Mouse (Mus musculus) liver, embryonic 13.5 days (tissue): ENCODE measurements around the gene Mtmr12. TPM values are rescaled to one million over a fixed set of nuclear protein-coding genes. Genes with fewer than 3 reads are reported as not detected.
A peak's percentile ranks its signal among the peaks of the same experiment; 100 is the strongest.

Source experiments
- ATAC-seq: fragments of 200-750 bp; cut with Nextera tagmentation; 2 replicates; pipeline ENCODE4 v1.8.0; 2017; ENCODE audit warnings: low read depth, mild to moderate bottlenecking, moderate number of reproducible peaks, moderate library complexity
- DNase-seq: peaks from one replicate; pipeline ENCODE4 v3.0.0; 2022
- H3K27ac ChIP-seq: fragments of 300-500 bp; sonication (generic); 2 replicates; pipeline ENCODE4 v1.5.1; 2015; ENCODE audit warnings: moderate library complexity, mild to moderate bottlenecking, inconsistent platforms
- H3K27me3 ChIP-seq: fragments of 300-500 bp; sonication (generic); 2 replicates; pipeline ENCODE4 v1.6.1; 2015; ENCODE audit warnings: mild to moderate bottlenecking, inconsistent platforms
- H3K36me3 ChIP-seq: fragments of 300-500 bp; sonication (generic); 2 replicates; pipeline ENCODE4 v1.6.1; 2015; ENCODE audit warnings: mild to moderate bottlenecking, inconsistent platforms
- H3K4me1 ChIP-seq: fragments of 300-500 bp; sonication (generic); replicated peaks from 2 replicates; pipeline ENCODE4 v1.6.1; 2015; ENCODE audit warnings: inconsistent platforms
- H3K4me2 ChIP-seq: fragments of 300-500 bp; sonication (generic); 2 replicates; pipeline ENCODE4 v1.6.1; 2015; ENCODE audit warnings: inconsistent platforms, mild to moderate bottlenecking, moderate library complexity
- H3K4me3 ChIP-seq: fragments of 300-500 bp; sonication (generic); replicated peaks from 2 replicates; pipeline ENCODE4 v1.5.1; 2015; ENCODE audit warnings: mild to moderate bottlenecking, inconsistent platforms
- H3K9ac ChIP-seq: fragments of 300-500 bp; sonication (generic); 2 replicates; pipeline ENCODE4 v1.6.1; 2015; ENCODE audit warnings: mild to moderate bottlenecking, inconsistent platforms
- H3K9me3 ChIP-seq: fragments of 300-500 bp; sonication (generic); replicated peaks from 2 replicates; pipeline ENCODE4 v1.6.1; 2016; ENCODE audit warnings: inconsistent platforms
- WGBS: fragments of 180-500 bp; shearing (Covaris S2); methylation state at CpG from one replicate; pipeline ENCODE4 v1.1.7; 2015; ENCODE audit not compliant: insufficient replicate concordance; 5-methylcytosine and 5-hydroxymethylcytosine counted together
- polyA plus RNA-seq: library from polyadenylated mRNA; unstranded; fragments of >200 nt; fragmentation: Nextera tagmentation; extraction: Ambion mirVana; gene quantifications from 2 replicates; pipeline ENCODE4 v1.2.1, GENCODE M21; 2015

The Mtmr12 gene
- polyA plus RNA-seq, 1 experiment from 2014 or later = 6.3 TPM

GRCm38 (mm10) chr15:12314584-12314983 lies 109.8 kb downstream of the Mtmr12 start:
- H3K9me3 ChIP-seq = no peaks in the 10 kb centered on the region
- H3K4me2 ChIP-seq = no peak overlapping the region
- ATAC-seq = no peak
- no peak overlapping the region for H3K27ac ChIP-seq
- no peak overlapping the region for H3K9ac ChIP-seq
- DNase-seq = no peak
- no peaks in the 10 kb centered on the region for H3K36me3 ChIP-seq
- no peaks in the 10 kb centered on the region for H3K27me3 ChIP-seq
- no peak overlapping the region for H3K4me3 ChIP-seq
- H3K4me1 ChIP-seq = peaks cover 42% of the 10 kb centered on the region
- 72% methylated on average over 5 of the region's 5 CpGs for WGBS

- Histone ChIP-seq H3K4me1 (peaks cover 43% of the 10 kb centered on the region), H3K4me2 (no peak overlapping the region), H3K27me3 (peaks cover 5% of the 10 kb centered on the region; the same call in 1 of the 2 replicates), H3K9me3 (no peaks in the 10 kb centered on the region), H3K36me3 (no peaks in the 10 kb centered on the region), H3K4me3 (no peak overlapping the region), H3K9ac (no peak overlapping the region), H3K27ac (no peak overlapping the region)
- ATAC-seq = no peak
- WGBS = 62% methylated on average over 2 of the region's 2 CpGs
- no peak for DNase-seq
Measured at GRCm38 (mm10) chr15:12315996-12316395, 111.2 kb downstream of the Mtmr12 start.

- no peak overlapping the region for H3K9ac ChIP-seq
- no peak for DNase-seq
- no peak for ATAC-seq
- no peaks in the 10 kb centered on the region for H3K9me3 ChIP-seq
- H3K4me1 ChIP-seq = peaks cover 34% of the 10 kb centered on the region
- peaks cover 5% of the 10 kb centered on the region; the same call in 1 of the 2 replicates for H3K27me3 ChIP-seq
- no peak overlapping the region for H3K4me2 ChIP-seq
- 33% methylated on average over 5 of the region's 5 CpGs for WGBS
- no peak overlapping the region for H3K27ac ChIP-seq
- H3K36me3 ChIP-seq = no peaks in the 10 kb centered on the region
- H3K4me3 ChIP-seq = no peak overlapping the region
Measured at GRCm38 (mm10) chr15:12317290-12317689, 112.5 kb downstream of the Mtmr12 start.

GRCm38 (mm10) chr15:12318451-12318850 lies 113.6 kb downstream of the Mtmr12 start:
- H3K27ac ChIP-seq = no peak overlapping the region
- 0 out of 2 replicates have a peak overlapping the region, but pooled peaks have one; percentile 2 for H3K9ac ChIP-seq
- H3K4me2 ChIP-seq = no peak overlapping the region
- DNase-seq (no peak), ATAC-seq (no peak)
- WGBS = 74% methylated on average over 8 of the region's 8 CpGs
- no peaks in the 10 kb centered on the region for H3K9me3 ChIP-seq
- no peak overlapping the region for H3K4me3 ChIP-seq
- peaks cover 5% of the 10 kb centered on the region; the same call in 1 of the 2 replicates for H3K27me3 ChIP-seq
- H3K36me3 ChIP-seq = no peaks in the 10 kb centered on the region
- peaks cover 36% of the 10 kb centered on the region for H3K4me1 ChIP-seq

GRCm38 (mm10) chr15:12319889-12320288 lies 115.1 kb downstream of the Mtmr12 start:
- H3K9me3 ChIP-seq = no peaks in the 10 kb centered on the region
- WGBS = 42% methylated on average over 5 of the region's 5 CpGs
- H3K4me1 ChIP-seq = peaks cover 46% of the 10 kb centered on the region
- H3K36me3 ChIP-seq = no peaks in the 10 kb centered on the region
- H3K4me3 ChIP-seq = 0 out of 2 replicates have a peak overlapping the region, but pooled peaks have one; percentile 99
- peaks cover 5% of the 10 kb centered on the region; the same call in 1 of the 2 replicates for H3K27me3 ChIP-seq
- no peak overlapping the region for H3K27ac ChIP-seq
- ATAC-seq = no peak
- H3K9ac ChIP-seq = peak overlapping the region; percentile 99; the same call in 1 of the 2 replicates
- no peak for DNase-seq
- H3K4me2 ChIP-seq = peak overlapping the region; percentile 85

- DNase-seq (no peak), ATAC-seq (peak; percentile 22)
- H3K9ac ChIP-seq = peak overlapping the region; percentile 99
- peaks cover 45% of the 10 kb centered on the region for H3K4me1 ChIP-seq
- H3K4me2 ChIP-seq = peak overlapping the region; percentile 85
- peak overlapping the region; percentile 99 for H3K4me3 ChIP-seq
- H3K36me3 ChIP-seq = peaks cover 2% of the 10 kb centered on the region
- peaks cover 5% of the 10 kb centered on the region; the same call in 1 of the 2 replicates for H3K27me3 ChIP-seq
- WGBS = 3% methylated on average over 22 of the region's 22 CpGs
- peak overlapping the region; percentile 94 for H3K27ac ChIP-seq
- no peaks in the 10 kb centered on the region for H3K9me3 ChIP-seq
Measured at GRCm38 (mm10) chr15:12320441-12321090, 115.7 kb downstream of the Mtmr12 start.

GRCm38 (mm10) chr15:12321091-12321787 lies 116.4 kb downstream of the Mtmr12 start, which contains the start of gene Golph3:
Golph3 (plus strand) TSS chr15:12321450.
- Histone ChIP-seq H3K27me3 (peaks cover 5% of the 10 kb centered on the region; the same call in 1 of the 2 replicates), H3K4me1 (peaks cover 51% of the 10 kb centered on the region), H3K27ac (peak within 1 kb of the TSS; percentile 94), H3K36me3 (peaks cover 9% of the 10 kb centered on the region), H3K4me3 (peak within 1 kb of the TSS; percentile 99), H3K9ac (peak within 1 kb of the TSS; percentile 99), H3K9me3 (no peaks in the 10 kb centered on the region), H3K4me2 (peak within 1 kb of the TSS; percentile 85)
- DNase-seq = peak; percentile 89
- peak; percentile 88 for ATAC-seq
- under 1% methylated on average over 74 of the region's 74 CpGs for WGBS

GRCm38 (mm10) chr15:12321788-12322621 lies 117.2 kb downstream of the Mtmr12 start, which contains the start of gene 1810049J17Rik:
1810049J17Rik (minus strand) TSS chr15:12321899.
- H3K4me3 ChIP-seq = peak within 1 kb of the TSS; percentile 99
- peaks cover 10% of the 10 kb centered on the region for H3K36me3 ChIP-seq
- under 1% methylated on average over 70 of the region's 70 CpGs for WGBS
- peaks cover 5% of the 10 kb centered on the region; the same call in 1 of the 2 replicates for H3K27me3 ChIP-seq
- H3K9me3 ChIP-seq = no peaks in the 10 kb centered on the region
- peak within 1 kb of the TSS; percentile 99 for H3K9ac ChIP-seq
- peak within 1 kb of the TSS; percentile 85 for H3K4me2 ChIP-seq
- peak within 1 kb of the TSS; percentile 94 for H3K27ac ChIP-seq
- peak; percentile 51 for ATAC-seq
- DNase-seq = peak; percentile 52
- H3K4me1 ChIP-seq = peaks cover 49% of the 10 kb centered on the region

GRCm38 (mm10) chr15:12322676-12323402 lies 118.0 kb downstream of the Mtmr12 start:
- no peak for DNase-seq
- peak overlapping the region; percentile 94 for H3K27ac ChIP-seq
- no peak for ATAC-seq

More at GRCm38 (mm10) chr15:12322676-12323402, 118.0 kb downstream of the Mtmr12 start:
- peaks cover 5% of the 10 kb centered on the region; the same call in 1 of the 2 replicates for H3K27me3 ChIP-seq
- H3K9ac ChIP-seq = peak overlapping the region; percentile 99
- peak overlapping the region; percentile 99 for H3K4me3 ChIP-seq
- 11% methylated on average over 9 of the region's 9 CpGs for WGBS
- peaks cover 16% of the 10 kb centered on the region for H3K36me3 ChIP-seq
- peak overlapping the region; percentile 83 for H3K4me2 ChIP-seq
- no peaks in the 10 kb centered on the region for H3K9me3 ChIP-seq
- peaks cover 48% of the 10 kb centered on the region for H3K4me1 ChIP-seq
